Mouse (Mus musculus): ENCODE measurements at regions not wholly inside any gene's neighbourhood (a gene's known extent, or its start where the extent isn't known, plus 50 kb on each side); places are given as distances from the start of the nearest gene placed in this dataset.

- Histone ChIP-seq H3K27me3 (ENCODE audit: control insufficient read depth, insufficient read depth, low read length) (no peaks in the 10 kb centered on the region), H3K9ac (ENCODE audit: low read depth, low read length, severe bottlenecking) (no peak overlapping the region), H3K4me3 (replicated peaks; ENCODE audit: low read length) (no peak overlapping the region), H3K4me2 (replicated peaks; ENCODE audit: low read depth, low read length, severe bottlenecking) (peak overlapping the region; percentile 16; the same call in 1 of the 2 replicates), H3K27ac (replicated peaks; ENCODE audit: low read depth, low read length) (0 out of 2 replicates have a peak overlapping the region, but pooled peaks have one; percentile 16), H3K36me3 (ENCODE audit: control insufficient read depth, insufficient read depth, low read length) (no peaks in the 10 kb centered on the region), H3K4me1 (ENCODE audit: control insufficient read depth, insufficient read depth, low read length) (peaks cover 10% of the 10 kb centered on the region), H3K9me3 (ENCODE audit: control insufficient read depth, low read length) (no peaks in the 10 kb centered on the region)
- DNase-seq (ENCODE audit: low spot score) (no peak), ATAC-seq (ENCODE audit: low FRiP score, low read depth) (peak; percentile 63; the same call in 1 of the 2 replicates)
- no peak for TF ChIP-seq POLR2A (IDR thresholded peaks at IDR 0.05; ENCODE audit: borderline replicate concordance, extremely low read depth, insufficient read depth, insufficient read length)
- 26% methylated on average over 16 of the region's 16 CpGs for WGBS
These were observed 375.2 kb downstream of the Sox11 start for GRCm38 (mm10) chr12:26967018-26967737.

- no peaks in the 10 kb centered on the region for H3K36me3 ChIP-seq (ENCODE audit: control insufficient read depth, insufficient read depth, low read length)
- ATAC-seq (ENCODE audit: low FRiP score, low read depth) (no peak), DNase-seq (ENCODE audit: low spot score) (no peak)
- H3K9me3 ChIP-seq (ENCODE audit: control insufficient read depth, low read length) = no peaks in the 10 kb centered on the region
- TF ChIP-seq POLR2A (IDR thresholded peaks at IDR 0.05; ENCODE audit: borderline replicate concordance, extremely low read depth, insufficient read depth, insufficient read length) = no peak
- no peak overlapping the region for H3K4me2 ChIP-seq (replicated peaks; ENCODE audit: low read depth, low read length, severe bottlenecking)
- H3K9ac ChIP-seq (ENCODE audit: low read depth, low read length, severe bottlenecking) = no peak overlapping the region
- H3K27me3 ChIP-seq (ENCODE audit: control insufficient read depth, insufficient read depth, low read length) = no peaks in the 10 kb centered on the region
- no peak overlapping the region for H3K27ac ChIP-seq (replicated peaks; ENCODE audit: low read depth, low read length)
- H3K4me3 ChIP-seq (replicated peaks; ENCODE audit: low read length) = no peak overlapping the region
- H3K4me1 ChIP-seq (ENCODE audit: control insufficient read depth, insufficient read depth, low read length) = peaks cover 10% of the 10 kb centered on the region
These were observed 378.5 kb downstream of the Sox11 start for GRCm38 (mm10) chr12:26963917-26964316.

- no peaks in the 10 kb centered on the region for H3K27me3 ChIP-seq (ENCODE audit: control insufficient read depth, insufficient read depth, low read length)
- no peaks in the 10 kb centered on the region for H3K4me1 ChIP-seq (ENCODE audit: control insufficient read depth, insufficient read depth, low read length)
- H3K36me3 ChIP-seq (ENCODE audit: control insufficient read depth, insufficient read depth, low read length) = no peaks in the 10 kb centered on the region
- WGBS = 14% methylated on average over 2 of the region's 2 CpGs
- H3K9ac ChIP-seq (ENCODE audit: low read depth, low read length, severe bottlenecking) = no peak overlapping the region
- TF ChIP-seq POLR2A (IDR thresholded peaks at IDR 0.05; ENCODE audit: borderline replicate concordance, extremely low read depth, insufficient read depth, insufficient read length) = no peak
- no peak overlapping the region for H3K4me3 ChIP-seq (replicated peaks; ENCODE audit: low read length)
- no peak overlapping the region for H3K4me2 ChIP-seq (replicated peaks; ENCODE audit: low read depth, low read length, severe bottlenecking)
- ATAC-seq (ENCODE audit: low FRiP score, low read depth) (no peak), DNase-seq (ENCODE audit: low spot score) (no peak)
- H3K9me3 ChIP-seq (ENCODE audit: control insufficient read depth, low read length) = no peaks in the 10 kb centered on the region
- H3K27ac ChIP-seq (replicated peaks; ENCODE audit: low read depth, low read length) = no peak overlapping the region
These were observed 402.5 kb downstream of the Sox11 start for GRCm38 (mm10) chr12:26939831-26940230.

DNA sequence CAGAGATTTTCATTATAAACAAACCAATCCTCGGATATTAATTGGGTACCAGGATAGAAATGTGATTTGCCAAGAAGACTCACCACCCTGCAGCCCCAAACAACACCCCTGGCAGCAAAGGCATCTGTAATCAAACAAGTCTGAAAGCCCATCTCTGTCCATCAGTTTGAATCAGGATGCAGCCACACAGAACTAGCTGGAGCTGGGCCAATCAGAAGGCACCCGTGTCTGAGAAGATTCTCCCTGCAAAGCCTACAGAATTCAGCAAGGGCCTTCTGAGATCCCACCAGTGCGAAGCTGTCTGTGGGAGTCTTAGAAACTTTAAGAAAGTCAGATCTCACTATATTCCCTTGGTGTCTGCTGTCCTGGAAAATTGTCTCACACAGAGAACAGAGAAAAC is 404.5 kb downstream of the Sox11 start:
- no peaks in the 10 kb centered on the region for H3K9me3 ChIP-seq (ENCODE audit: control insufficient read depth, low read length)
- H3K4me1 ChIP-seq (ENCODE audit: control insufficient read depth, insufficient read depth, low read length) = no peaks in the 10 kb centered on the region
- WGBS = 81% methylated on average over 3 of the region's 3 CpGs

DNA sequence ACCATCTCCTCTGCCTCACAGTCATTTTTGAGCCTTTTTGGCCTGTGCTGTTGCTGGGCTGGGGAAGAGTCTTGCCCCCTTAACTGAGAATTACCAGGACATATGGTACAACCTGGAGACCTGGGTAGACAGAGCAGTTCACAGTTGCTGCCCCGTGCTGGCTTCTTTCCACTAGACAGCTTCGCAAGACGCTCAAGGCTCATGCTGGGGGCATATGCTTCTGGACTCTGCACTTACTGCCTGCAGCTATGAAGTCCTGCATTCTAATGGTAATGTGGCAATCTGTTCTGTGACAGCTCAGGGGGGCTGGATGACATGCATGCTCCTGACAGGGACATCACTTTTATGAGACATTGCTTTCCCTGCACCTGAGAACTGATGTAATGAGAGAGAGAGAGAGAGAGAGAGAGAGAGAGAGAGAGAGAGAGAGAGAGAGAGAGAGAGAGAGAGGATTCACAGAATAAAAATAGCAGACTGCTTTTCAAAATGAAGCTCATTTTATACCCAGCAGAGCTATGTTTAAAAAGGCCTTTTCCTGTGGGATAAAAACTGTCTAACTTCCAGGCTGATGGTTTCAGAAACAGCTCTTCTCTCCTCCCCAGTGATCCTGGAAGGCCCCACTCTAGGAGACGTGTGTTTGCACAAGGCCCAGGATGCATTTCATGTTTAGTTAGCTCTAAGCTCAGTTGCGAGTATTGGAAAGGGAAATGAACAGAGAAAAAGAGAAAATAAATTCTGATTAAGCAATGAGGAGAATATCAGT is 405.5 kb downstream of the Sox11 start:
- DNase-seq (ENCODE audit: low spot score) (no peak), ATAC-seq (ENCODE audit: low FRiP score, low read depth) (no peak)
- no peak overlapping the region for H3K4me3 ChIP-seq (replicated peaks; ENCODE audit: low read length)
- H3K27me3 ChIP-seq (ENCODE audit: control insufficient read depth, insufficient read depth, low read length) = no peaks in the 10 kb centered on the region
- TF ChIP-seq POLR2A (IDR thresholded peaks at IDR 0.05; ENCODE audit: borderline replicate concordance, extremely low read depth, insufficient read depth, insufficient read length) = no peak
- 55% methylated on average over 5 of the region's 5 CpGs for WGBS
- no peak overlapping the region for H3K27ac ChIP-seq (replicated peaks; ENCODE audit: low read depth, low read length)
- H3K36me3 ChIP-seq (ENCODE audit: control insufficient read depth, insufficient read depth, low read length) = no peaks in the 10 kb centered on the region
- no peaks in the 10 kb centered on the region for H3K4me1 ChIP-seq (ENCODE audit: control insufficient read depth, insufficient read depth, low read length)
- H3K9me3 ChIP-seq (ENCODE audit: control insufficient read depth, low read length) = no peaks in the 10 kb centered on the region
- H3K4me2 ChIP-seq (replicated peaks; ENCODE audit: low read depth, low read length, severe bottlenecking) = no peak overlapping the region
- no peak overlapping the region for H3K9ac ChIP-seq (ENCODE audit: low read depth, low read length, severe bottlenecking)

More for the DNA sequence above, 404.5 kb downstream of the Sox11 start:
- no peak overlapping the region for H3K27ac ChIP-seq (replicated peaks; ENCODE audit: low read depth, low read length)
- ATAC-seq (ENCODE audit: low FRiP score, low read depth) = no peak
- TF ChIP-seq POLR2A (IDR thresholded peaks at IDR 0.05; ENCODE audit: borderline replicate concordance, extremely low read depth, insufficient read depth, insufficient read length) = no peak
- H3K4me3 ChIP-seq (replicated peaks; ENCODE audit: low read length) = no peak overlapping the region
- no peaks in the 10 kb centered on the region for H3K27me3 ChIP-seq (ENCODE audit: control insufficient read depth, insufficient read depth, low read length)
- no peak for DNase-seq (ENCODE audit: low spot score)
- no peak overlapping the region for H3K9ac ChIP-seq (ENCODE audit: low read depth, low read length, severe bottlenecking)
- H3K36me3 ChIP-seq (ENCODE audit: control insufficient read depth, insufficient read depth, low read length) = no peaks in the 10 kb centered on the region
- no peak overlapping the region for H3K4me2 ChIP-seq (replicated peaks; ENCODE audit: low read depth, low read length, severe bottlenecking)
